Mouse (Mus musculus): ENCODE measurements at regions not wholly inside any gene's neighbourhood (a gene's known extent, or its start where the extent isn't known, plus 50 kb on each side); places are given as distances from the start of the nearest gene placed in this dataset.

DNA sequence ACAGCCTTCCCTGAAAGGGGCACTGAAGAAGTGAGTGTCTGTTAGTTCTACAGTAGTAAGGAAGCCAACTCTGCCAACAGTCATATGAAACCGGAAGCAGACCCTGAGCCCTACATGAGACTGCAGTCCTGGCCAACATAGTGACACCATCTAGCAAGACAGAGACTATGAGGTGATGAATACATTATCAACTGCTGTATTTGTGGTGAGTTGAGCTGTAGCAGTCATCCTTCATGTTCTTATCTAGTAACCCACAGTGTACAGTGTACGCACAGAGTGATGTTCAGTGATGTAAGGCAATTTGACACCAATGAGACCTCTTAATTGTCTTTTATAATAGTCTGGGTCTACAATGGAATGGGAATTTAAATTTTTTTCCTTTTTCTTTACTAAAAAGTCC, 50.4 kb upstream of the Ltbp1 start:
- Histone ChIP-seq H3K4me3 (no peak overlapping the region), H3K27ac (no peak overlapping the region), H3K9me3 (no peaks in the 10 kb centered on the region), H3K36me3 (no peaks in the 10 kb centered on the region), H3K4me1 (peaks cover 4% of the 10 kb centered on the region; the same call in 1 of the 2 replicates), H3K27me3 (ENCODE audit: insufficient read depth, poor library complexity, severe bottlenecking) (no peaks in the 10 kb centered on the region)
- DNase-seq (ENCODE audit: low spot score) = peak; percentile 42
- WGBS = 68% methylated on average over 2 of the region's 2 CpGs
